Mouse (Mus musculus) liver, embryonic 14.5 days (tissue): ENCODE data around the gene Xrcc4.

ENCODE experiments used
- CTCF ChIP-seq: IDR thresholded peaks from 2 replicates; pipeline ENCODE4 v1.5.1; 2016; ENCODE audit warnings: antibody characterized with exemption, low read depth, control low read depth
- EP300 ChIP-seq: IDR thresholded peaks from 2 replicates; pipeline ENCODE4 v1.6.1; 2016; ENCODE audit warnings: antibody characterized with exemption, low read depth

- TF ChIP-seq EP300 (no peak), CTCF (no peak)
Observed at GRCm38 (mm10) chr13:89738776-89739695, 350.4 kb downstream of the Xrcc4 start.
